Mouse (Mus musculus) megakaryocyte, embryonic 14.5 days (primary cell): Measurements from ENCODE around the gene Itpk1.

ENCODE experiments used
- FLI1 ChIP-seq: IDR thresholded peaks from 2 replicates; pipeline ENCODE4 v1.6.1; 2012; ENCODE audit warnings: low read length, inconsistent platforms, mixed read lengths
- GATA1 ChIP-seq: IDR thresholded peaks from 3 replicates; pipeline ENCODE4 v1.6.1; 2012; ENCODE audit warnings: mixed read lengths, low read length, inconsistent platforms, borderline replicate concordance

DNA sequence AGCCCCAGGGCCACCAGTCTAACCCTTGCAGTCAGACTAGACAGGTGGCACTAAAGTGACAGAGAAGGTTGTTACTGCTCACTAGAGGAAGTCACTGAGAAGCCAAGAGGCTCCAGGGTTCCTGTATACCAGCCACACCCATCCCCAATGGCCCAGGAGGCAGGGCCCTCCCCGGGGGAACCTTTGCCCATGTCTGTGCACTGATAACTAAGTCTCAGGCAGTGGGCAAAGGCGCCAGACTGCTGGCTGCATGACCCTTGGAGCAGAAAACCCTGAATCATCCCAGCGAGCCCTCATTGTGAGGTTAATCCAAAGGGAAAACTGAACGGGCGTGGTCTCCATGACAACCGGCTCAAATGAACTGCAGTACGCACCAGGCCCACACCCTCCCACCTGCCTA lies 84.8 kb downstream of the Itpk1 start:
- no peak for TF ChIP-seq GATA1
- no peak for TF ChIP-seq FLI1
